Mouse (Mus musculus) stomach, postnatal 0 days (tissue): ENCODE data around the gene Plcd3. TPM values are rescaled to one million over a fixed set of nuclear protein-coding genes. Genes with fewer than 3 reads are reported as not detected.

ENCODE experiments used
- ATAC-seq: fragments of 200-750 bp; cut with Nextera tagmentation; 2 replicates; pipeline ENCODE4 v1.8.0; 2017; ENCODE audit not compliant: low FRiP score, low TSS enrichment
- DNase-seq: peaks from one replicate; pipeline ENCODE4 v3.0.0-alpha.2; 2016; ENCODE audit warnings: low spot score
- H3K27ac ChIP-seq: fragments of 300-500 bp; sonication (generic); replicated peaks from 2 replicates; pipeline ENCODE4 v1.5.1; 2014; ENCODE audit warnings: mild to moderate bottlenecking, control low read depth
- H3K27me3 ChIP-seq: fragments of 300-500 bp; sonication (generic); 2 replicates; pipeline ENCODE4 v1.6.1; 2014; ENCODE audit warnings: low read length; ENCODE audit not compliant: control insufficient read depth, insufficient read depth
- H3K36me3 ChIP-seq: fragments of 300-500 bp; sonication (generic); 2 replicates; pipeline ENCODE4 v1.6.1; 2014; ENCODE audit warnings: low read length, mixed read lengths; ENCODE audit not compliant: control insufficient read depth, insufficient read depth
- H3K4me1 ChIP-seq: fragments of 300-500 bp; sonication (generic); replicated peaks from 2 replicates; pipeline ENCODE4 v1.6.1; 2014; ENCODE audit warnings: antibody characterized with exemption; ENCODE audit not compliant: control insufficient read depth, insufficient read depth
- H3K4me2 ChIP-seq: fragments of 300-500 bp; sonication (generic); replicated peaks from 2 replicates; pipeline ENCODE4 v1.6.1; 2014; ENCODE audit warnings: low read depth, mild to moderate bottlenecking, control low read depth, moderate library complexity
- H3K4me3 ChIP-seq: fragments of 300-500 bp; sonication (generic); 2 replicates; pipeline ENCODE4 v1.5.1; 2014; ENCODE audit warnings: low read depth, low read length, control low read depth
- H3K9ac ChIP-seq: fragments of 300-500 bp; sonication (generic); 2 replicates; pipeline ENCODE4 v1.6.1; 2014; ENCODE audit warnings: mild to moderate bottlenecking, low read length, control low read depth, mixed read lengths
- H3K9me3 ChIP-seq: fragments of 300-500 bp; sonication (generic); 2 replicates; pipeline ENCODE4 v1.6.1; 2016; ENCODE audit warnings: low read length; ENCODE audit not compliant: control insufficient read depth
- CTCF ChIP-seq: IDR thresholded peaks from 2 replicates; pipeline ENCODE4 v1.5.1; 2016; ENCODE audit warnings: antibody characterized with exemption, low read depth, mild to moderate bottlenecking, moderate library complexity
- EP300 ChIP-seq: optimal IDR thresholded peaks from 2 replicates; pipeline ENCODE3; 2016; ENCODE audit warnings: antibody characterized with exemption
- WGBS: fragments of 180-500 bp; shearing (Covaris S2); extraction: QIAGEN DNeasy Blood & Tissue Kit; methylation state at CpG from one replicate; pipeline ENCODE4 v1.1.7; 2014; 5-methylcytosine and 5-hydroxymethylcytosine counted together
- polyA plus RNA-seq: library from polyadenylated mRNA; unstranded; fragments of >200 nt; fragmentation: Nextera tagmentation; extraction: Ambion mirVana; gene quantifications from 2 replicates; pipeline ENCODE4 v1.2.1, GENCODE M21; 2015

Gene Plcd3
- polyA plus RNA-seq, 1 experiment from 2014 or later, result 4.2 TPM

- WGBS, result 86% methylated on average over 4 of the region's 4 CpGs
- Histone ChIP-seq H3K4me1 (no peaks in the 10 kb centered on the region), H3K4me3 (no peak overlapping the region), H3K9ac (no peak overlapping the region), H3K4me2 (no peak overlapping the region), H3K27me3 (no peaks in the 10 kb centered on the region), H3K9me3 (no peaks in the 10 kb centered on the region), H3K27ac (no peak overlapping the region), H3K36me3 (peaks cover 38% of the 10 kb centered on the region)
- ATAC-seq (no peak), DNase-seq (no peak)
- TF ChIP-seq EP300, result no peak
- no peak for TF ChIP-seq CTCF
Observed at GRCm38 (mm10) chr11:103068272-103068671, 33.2 kb downstream of the Plcd3 start.

GRCm38 (mm10) chr11:103067457-103068001 lies 33.9 kb downstream of the Plcd3 start:
- peak; percentile 16; the same call in 1 of the 2 replicates for ATAC-seq
- Histone ChIP-seq H3K9ac (no peak overlapping the region), H3K36me3 (peaks cover 38% of the 10 kb centered on the region), H3K4me2 (no peak overlapping the region), H3K27me3 (no peaks in the 10 kb centered on the region), H3K4me3 (no peak overlapping the region), H3K27ac (no peak overlapping the region), H3K9me3 (no peaks in the 10 kb centered on the region), H3K4me1 (no peaks in the 10 kb centered on the region)
- no peak for DNase-seq
- whole genome bisulfite sequencing, result 57% methylated on average over 8 of the region's 8 CpGs
- TF ChIP-seq EP300, result no peak
- TF ChIP-seq CTCF, result no peak

GRCm38 (mm10) chr11:103067051-103067361 lies 34.5 kb downstream of the Plcd3 start:
- H3K4me2 ChIP-seq, result no peak overlapping the region
- TF ChIP-seq CTCF (no peak), EP300 (no peak)
- H3K4me1 ChIP-seq, result no peaks in the 10 kb centered on the region
- H3K27me3 ChIP-seq, result no peaks in the 10 kb centered on the region
- 89% methylated on average over 6 of the region's 6 CpGs for WGBS
- H3K9ac ChIP-seq, result no peak overlapping the region
- no peaks in the 10 kb centered on the region for H3K9me3 ChIP-seq
- H3K4me3 ChIP-seq, result no peak overlapping the region
- no peak overlapping the region for H3K27ac ChIP-seq
- DNase-seq (no peak), ATAC-seq (no peak)
- peaks cover 38% of the 10 kb centered on the region for H3K36me3 ChIP-seq

- Histone ChIP-seq H3K4me2 (no peak overlapping the region), H3K36me3 (peaks cover 40% of the 10 kb centered on the region), H3K27me3 (no peaks in the 10 kb centered on the region), H3K4me3 (no peak overlapping the region), H3K9me3 (no peaks in the 10 kb centered on the region), H3K27ac (no peak overlapping the region), H3K4me1 (no peaks in the 10 kb centered on the region), H3K9ac (no peak overlapping the region)
- ATAC-seq (no peak), DNase-seq (no peak)
- WGBS, result 92% methylated on average over 14 of the region's 14 CpGs
- TF ChIP-seq CTCF (no peak), EP300 (no peak)
Observed at GRCm38 (mm10) chr11:103066191-103067050, 35.0 kb downstream of the Plcd3 start.

GRCm38 (mm10) chr11:103058499-103059085 lies 42.9 kb downstream of the Plcd3 start:
- TF ChIP-seq CTCF, result peak; percentile 26; the same call in 1 of the 2 replicates
- TF ChIP-seq EP300, result no peak
- Histone ChIP-seq H3K36me3 (peaks cover 31% of the 10 kb centered on the region), H3K4me1 (no peaks in the 10 kb centered on the region), H3K27ac (no peak overlapping the region), H3K4me3 (no peak overlapping the region), H3K9ac (no peak overlapping the region), H3K4me2 (no peak overlapping the region), H3K27me3 (no peaks in the 10 kb centered on the region), H3K9me3 (no peaks in the 10 kb centered on the region)
- no peak for ATAC-seq
- WGBS, result 60% methylated on average over 3 of the region's 3 CpGs
- DNase-seq, result no peak

- TF ChIP-seq EP300, result no peak
- no peak for TF ChIP-seq CTCF
- no peak overlapping the region for H3K4me3 ChIP-seq
- no peaks in the 10 kb centered on the region for H3K9me3 ChIP-seq
- peaks cover 33% of the 10 kb centered on the region for H3K36me3 ChIP-seq
- no peaks in the 10 kb centered on the region for H3K27me3 ChIP-seq
- 94% methylated on average over 7 of the region's 7 CpGs for WGBS
- H3K9ac ChIP-seq, result no peak overlapping the region
- DNase-seq, result no peak
- H3K4me1 ChIP-seq, result no peaks in the 10 kb centered on the region
- peak; percentile 38; the same call in 1 of the 2 replicates for ATAC-seq
- no peak overlapping the region for H3K4me2 ChIP-seq
- no peak overlapping the region for H3K27ac ChIP-seq
Observed at GRCm38 (mm10) chr11:103056636-103057035, 44.8 kb downstream of the Plcd3 start.
